Mouse (Mus musculus) kidney, adult 2 months (tissue): ENCODE measurements at regions not wholly inside any gene's neighbourhood (a gene's known extent, or its start where the extent isn't known, plus 50 kb on each side); places are given as distances from the start of the nearest gene placed in this dataset.
A peak's percentile ranks its signal among the peaks of the same experiment; 100 is the strongest.

Source experiments
- CTCF ChIP-seq: fragments of 200-500 bp; conservative IDR thresholded peaks from 2 replicates; pipeline ENCODE4 v1.5.1; 2011; ENCODE audit warnings: low read depth, mild to moderate bottlenecking, control low read depth, low read length, moderate library complexity, mixed read lengths; ENCODE audit not compliant: insufficient read depth, insufficient read length
- POLR2A ChIP-seq: fragments of 200-500 bp; IDR thresholded peaks from one replicate; pipeline ENCODE4 v1.6.1; 2011; ENCODE audit warnings: low read depth, low read length, control low read depth

DNA sequence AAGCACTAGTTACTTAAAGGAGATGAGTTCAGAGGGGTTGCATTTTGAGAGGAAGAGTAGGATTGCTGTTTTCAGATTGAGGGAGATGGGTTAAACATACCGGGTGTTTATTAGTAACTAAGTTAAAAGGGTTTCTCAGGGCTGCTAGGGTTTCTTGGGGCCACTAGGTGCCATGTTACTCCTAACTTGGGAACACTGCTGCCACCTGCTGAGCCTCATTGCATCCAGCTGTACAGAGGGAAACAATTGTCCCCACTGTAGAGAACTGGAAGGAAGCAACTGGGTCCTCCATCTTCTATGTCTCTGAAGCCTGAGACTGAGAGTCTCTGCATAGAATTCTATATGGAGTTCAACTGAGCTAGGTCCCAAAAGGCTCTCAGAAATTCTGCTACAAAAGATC lies 524.3 kb downstream of the Rnf144a start:
- TF ChIP-seq CTCF (peak; percentile 58), POLR2A (no peak)
